Mouse (Mus musculus) myocyte (in vitro differentiated cells): Measurements from ENCODE around the gene Galnt18.

Source experiments
- E2F4 ChIP-seq: IDR thresholded peaks from one replicate; pipeline ENCODE4 v1.6.1; 2011; ENCODE audit warnings: mild to moderate bottlenecking, control low read depth, moderate library complexity; ENCODE audit not compliant: insufficient read depth
- MAX ChIP-seq: IDR thresholded peaks from one replicate; pipeline ENCODE4 v1.6.1; 2011; ENCODE audit warnings: low read depth, mild to moderate bottlenecking, control low read depth

DNA sequence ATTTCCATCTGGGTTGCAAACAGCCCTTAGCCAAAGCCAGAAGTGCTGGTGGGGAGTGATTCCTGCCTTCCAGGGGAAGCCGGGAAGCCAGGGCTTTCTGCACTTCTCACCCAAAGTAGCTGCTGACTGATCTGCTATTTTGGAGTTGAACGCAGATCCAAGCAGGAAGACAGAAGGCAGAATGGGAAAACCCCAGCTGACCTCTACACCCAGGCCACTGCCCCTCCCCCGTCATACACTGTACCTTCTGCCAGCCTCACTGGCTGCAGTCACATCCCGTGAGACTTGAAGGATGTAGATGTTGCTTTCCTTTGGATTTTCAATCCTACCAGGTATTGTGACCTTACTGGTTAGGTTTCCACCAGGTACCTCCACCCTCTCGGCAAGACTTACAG is 40.4 kb downstream of the Galnt18 start:
- TF ChIP-seq E2F4, result no peak
- TF ChIP-seq MAX, result no peak
